Mouse (Mus musculus) kidney, postnatal 25 days (tissue): ENCODE data around the gene Cnn2.
"Not testable (repeated sequence)": the region's sequence is repeated elsewhere in the genome, so short reads cannot be mapped to it uniquely, and the experiment has no call there.

Experiments
- DNase-seq, 2 experiments: peaks; one replicate each; pipeline ENCODE4 v3.0.0; 2021; ENCODE audit warnings: mixed read lengths in 2 of 2

The Cnn2 gene

DNA sequence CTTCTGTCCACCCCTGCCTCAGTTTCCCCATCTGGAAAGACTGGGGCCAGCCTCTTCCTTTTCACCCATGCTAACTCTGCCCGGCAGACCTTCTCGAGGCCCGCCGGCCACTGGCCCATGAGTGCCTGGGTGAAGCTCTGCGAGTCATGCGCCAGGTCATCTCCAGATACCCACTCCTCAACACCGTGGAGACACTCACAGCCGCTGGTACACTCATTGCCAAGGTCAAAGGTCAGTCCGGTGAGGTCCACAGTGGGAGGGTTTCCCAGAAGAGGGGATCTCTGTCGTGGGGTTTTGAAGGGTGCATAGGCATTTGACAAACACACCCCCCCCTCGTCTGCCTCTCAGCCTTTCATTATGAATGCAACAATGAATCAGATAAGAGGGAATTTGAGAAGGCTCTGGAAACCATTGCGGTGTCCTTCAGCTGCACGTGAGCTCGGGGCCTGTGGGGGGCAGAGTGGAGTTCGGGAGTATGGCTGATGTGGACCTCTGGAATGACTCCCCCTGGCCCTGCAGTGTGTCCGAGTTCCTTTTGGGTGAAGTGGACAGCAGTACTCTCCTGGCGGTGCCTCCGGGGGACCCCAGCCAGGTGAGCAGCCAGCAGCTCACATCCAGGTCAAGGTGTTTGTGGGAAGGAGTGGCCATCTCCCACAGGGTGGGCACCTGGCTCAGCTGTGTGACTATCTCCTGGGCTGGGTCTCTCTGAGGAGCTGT, 32.4 kb downstream of the Cnn2 start:
- no peak for DNase-seq

- DNase-seq: no peak
Observed at GRCm38 (mm10) chr10:80021320-80021641, 32.9 kb downstream of the Cnn2 start.

- no peak for DNase-seq
Observed at GRCm38 (mm10) chr10:80022164-80022563, 33.8 kb downstream of the Cnn2 start.

- no peak for DNase-seq
Observed at GRCm38 (mm10) chr10:80022806-80023205, 34.4 kb downstream of the Cnn2 start.

- DNase-seq: no peak
Observed at GRCm38 (mm10) chr10:80023758-80024157, 35.4 kb downstream of the Cnn2 start.

- DNase-seq: no peak
Observed at GRCm38 (mm10) chr10:80024229-80025043, 36.1 kb downstream of the Cnn2 start.

DNA sequence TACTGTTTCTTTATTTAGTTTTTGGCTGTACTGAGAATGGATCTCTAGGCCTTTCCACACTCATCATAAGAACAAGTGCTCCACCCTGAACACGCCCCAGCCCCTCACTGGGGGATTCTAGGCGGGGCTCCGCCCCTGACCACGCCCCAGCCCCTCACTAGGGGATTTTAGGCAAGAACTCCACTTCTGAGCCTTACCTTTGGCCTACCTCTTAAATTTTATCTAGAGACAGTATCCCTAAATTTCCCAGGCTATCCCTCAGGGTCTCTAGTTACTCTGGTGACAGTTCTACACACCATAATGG, 36.6 kb downstream of the Cnn2 start:
- DNase-seq: no peak

DNA sequence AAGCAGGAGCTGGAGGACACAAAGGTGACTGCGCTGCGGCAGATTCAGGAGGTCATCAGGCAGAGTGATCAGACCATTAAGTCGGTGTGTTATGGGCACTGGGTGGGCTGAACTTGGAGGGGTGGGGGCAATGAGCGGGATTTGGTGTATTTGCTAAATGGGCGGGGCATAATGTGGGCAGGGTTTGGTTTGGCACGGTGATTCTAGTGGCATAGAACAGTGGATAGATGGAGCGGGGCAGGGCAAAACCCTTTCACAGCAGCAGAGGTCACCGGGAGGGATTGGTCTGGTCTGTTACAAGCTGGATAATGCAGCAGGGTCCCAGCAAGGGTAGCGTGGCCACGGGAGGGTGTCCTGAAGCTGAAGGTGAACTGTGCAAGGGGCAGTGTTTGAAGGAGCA, 37.1 kb downstream of the Cnn2 start:
- no peak for DNase-seq

DNA sequence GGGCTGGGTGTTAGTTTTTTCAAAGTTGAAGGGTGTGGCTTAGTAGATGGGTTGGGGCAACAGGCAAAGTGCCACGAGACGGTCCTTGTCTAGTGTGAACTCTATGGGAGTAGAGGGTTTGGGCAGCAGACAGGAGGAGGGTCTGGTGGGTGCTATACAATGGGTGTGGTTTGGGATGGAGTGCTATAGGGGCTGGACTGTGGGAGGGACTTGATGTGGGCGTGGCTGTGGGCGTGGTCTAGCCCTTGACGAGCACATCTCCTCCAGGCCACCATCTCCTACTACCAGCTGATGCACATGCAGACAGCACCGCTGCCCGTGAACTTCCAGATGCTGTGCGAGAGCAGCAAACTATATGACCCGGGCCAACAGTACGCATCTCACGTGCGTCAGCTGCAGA, 37.5 kb downstream of the Cnn2 start:
- DNase-seq: no peak

DNA sequence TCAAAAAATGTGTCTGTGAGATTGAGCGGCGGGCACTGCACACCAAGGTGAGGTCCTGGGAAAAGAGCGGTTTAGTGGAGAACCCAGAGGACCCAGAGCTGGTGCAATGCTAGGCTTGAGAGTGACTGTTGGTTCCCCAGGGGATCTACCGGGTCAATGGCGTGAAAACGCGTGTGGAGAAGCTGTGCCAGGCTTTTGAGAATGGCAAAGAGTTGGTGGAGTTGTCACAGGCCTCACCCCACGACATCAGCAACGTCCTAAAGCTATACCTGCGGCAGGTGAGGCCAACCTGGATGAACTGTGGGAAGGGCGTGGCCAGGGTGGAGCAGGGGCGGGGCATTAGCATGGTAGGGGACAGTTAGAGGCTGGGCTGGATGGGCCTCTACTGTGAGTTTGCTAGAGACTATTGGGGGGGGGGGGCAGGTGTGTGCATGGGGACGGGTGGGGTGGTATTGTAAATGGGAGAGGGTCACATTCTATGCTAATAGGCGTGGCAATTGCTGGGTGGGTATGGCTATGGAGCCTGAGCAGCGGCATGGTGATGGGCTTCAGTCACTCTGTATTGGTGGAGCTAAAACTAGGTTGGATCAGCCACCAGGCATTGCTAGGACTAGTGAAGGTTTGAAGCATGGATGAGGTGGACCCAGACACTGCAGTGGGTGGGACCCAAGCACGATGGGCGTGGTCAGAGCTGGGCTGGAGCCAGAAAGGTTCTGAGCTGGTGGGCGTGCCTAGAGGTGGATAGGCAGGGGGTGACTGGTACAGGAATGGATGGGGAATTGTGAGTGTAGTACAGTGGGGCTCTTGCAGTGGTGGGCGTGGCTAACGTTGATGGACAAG, 39.5 kb downstream of the Cnn2 start:
- DNase-seq: no peak

DNA sequence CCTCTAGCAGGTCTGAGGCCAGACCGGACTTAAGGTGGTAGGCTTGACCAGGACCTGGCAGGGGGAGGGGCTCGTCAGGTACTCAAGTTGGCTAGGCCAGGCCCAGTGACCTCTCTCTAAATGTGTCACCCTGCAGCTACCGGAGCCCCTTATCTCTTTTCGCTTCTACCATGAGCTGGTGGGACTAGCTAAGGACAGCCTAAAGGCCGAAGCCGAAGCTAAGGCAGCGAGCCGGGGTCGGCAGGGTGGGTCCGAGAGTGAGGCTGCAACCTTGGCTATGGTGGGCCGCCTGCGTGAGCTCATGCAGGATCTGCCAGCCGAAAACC, 40.1 kb downstream of the Cnn2 start:
- DNase-seq: no peak

DNA sequence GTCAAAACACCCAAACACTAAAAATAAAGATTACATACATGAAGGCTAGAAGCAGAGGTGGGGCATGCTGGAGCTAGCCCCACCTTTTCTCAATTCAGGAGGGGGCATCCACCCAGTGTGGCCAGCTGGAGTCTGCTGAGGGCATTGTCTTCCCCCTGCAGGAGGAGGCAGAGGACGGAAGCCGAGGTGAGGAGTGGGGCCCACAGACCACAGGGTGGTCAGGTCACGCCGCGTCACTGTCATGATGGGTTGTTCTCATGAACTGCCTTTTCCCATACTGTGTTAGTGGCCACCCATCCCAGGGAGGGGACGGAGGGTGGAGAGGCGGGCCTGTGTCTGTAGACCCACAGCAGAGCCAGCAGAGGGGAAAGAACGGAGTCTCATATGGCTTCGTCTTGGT, 41.8 kb downstream of the Cnn2 start:
- no peak for DNase-seq

- DNase-seq: no peak
Observed at GRCm38 (mm10) chr10:80030736-80031135, 42.4 kb downstream of the Cnn2 start.

DNA sequence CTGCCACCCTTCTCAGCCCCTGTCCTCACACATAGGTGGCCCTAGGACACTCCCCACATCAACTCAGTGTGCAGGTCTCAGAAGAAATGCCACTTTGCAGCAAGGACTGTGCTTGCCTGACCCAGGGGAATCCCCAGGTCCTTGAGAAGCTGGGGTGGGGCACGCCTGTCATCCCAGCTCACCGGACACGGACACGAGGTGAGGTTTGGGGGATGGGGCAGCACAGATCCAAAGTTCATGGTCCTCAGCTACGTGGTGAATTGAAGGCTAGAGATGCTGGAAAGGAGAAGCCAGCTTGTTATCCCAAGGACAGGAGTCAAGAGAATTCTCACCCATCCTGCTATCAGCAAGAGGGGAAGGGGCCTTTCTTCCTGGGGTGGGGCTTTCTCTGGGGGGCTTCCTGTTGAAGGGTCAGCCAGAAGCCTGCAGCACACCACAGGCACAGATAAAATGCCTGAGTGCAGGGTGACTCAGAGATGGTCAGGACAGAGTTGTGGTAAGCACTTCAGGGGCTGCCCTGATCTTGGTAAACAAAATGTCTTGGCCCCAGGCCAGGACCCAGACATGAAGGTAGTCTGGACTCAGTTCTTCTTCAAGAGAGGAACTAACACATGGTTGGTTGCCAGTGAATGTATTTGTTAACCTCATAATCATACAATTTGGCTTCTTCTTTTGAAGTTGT, 44.6 kb downstream of the Cnn2 start:
- peak; percentile 76 to 83 for DNase-seq

DNA sequence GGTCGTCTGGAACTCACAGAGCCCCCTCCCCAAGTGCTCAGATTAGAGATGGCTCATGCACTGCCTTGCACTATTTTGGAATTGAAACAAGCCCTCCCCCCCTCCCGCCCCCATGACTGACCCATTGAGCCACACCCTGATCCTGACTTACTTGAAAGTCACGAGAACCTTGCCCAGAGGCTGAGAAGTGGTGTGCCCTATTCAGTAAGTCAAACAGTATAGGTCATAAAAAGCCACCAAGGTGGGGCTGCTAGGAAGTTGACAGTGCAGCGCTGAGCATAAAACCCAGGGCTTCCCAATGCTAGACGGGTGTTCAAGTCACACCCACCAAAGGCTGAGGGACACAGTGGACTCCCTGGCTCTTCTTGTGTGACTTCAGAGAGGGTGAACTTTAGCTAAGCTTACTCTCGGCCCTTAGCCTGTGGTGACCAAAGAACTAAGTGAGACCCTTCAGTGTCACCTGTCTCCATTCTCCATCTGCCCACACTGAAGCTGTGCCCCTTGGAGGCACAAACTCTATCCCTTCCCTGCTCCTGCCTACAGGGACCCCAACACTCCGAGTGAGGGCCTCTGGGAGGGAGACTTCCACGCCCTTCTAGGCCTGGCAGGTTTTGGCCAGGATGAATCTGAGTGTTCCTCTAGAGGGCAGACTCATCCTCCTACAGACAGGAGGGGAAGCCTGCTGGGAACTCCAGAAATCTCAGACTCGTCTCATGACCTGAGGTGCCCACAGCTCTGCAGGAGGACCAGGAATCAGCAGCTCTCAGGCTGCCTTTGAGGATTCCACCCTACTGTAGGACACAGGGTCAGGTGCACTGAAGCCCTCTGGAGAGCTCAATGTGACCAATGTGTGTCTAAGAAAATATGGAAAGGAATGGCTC, 45.4 kb downstream of the Cnn2 start:
- peak; percentile 61 to 70 for DNase-seq

GRCm38 (mm10) chr10:80035148-80035547, 46.8 kb downstream of the Cnn2 start:
- DNase-seq: no peak

GRCm38 (mm10) chr10:80035686-80036085, 47.3 kb downstream of the Cnn2 start:
- no peak for DNase-seq

DNA sequence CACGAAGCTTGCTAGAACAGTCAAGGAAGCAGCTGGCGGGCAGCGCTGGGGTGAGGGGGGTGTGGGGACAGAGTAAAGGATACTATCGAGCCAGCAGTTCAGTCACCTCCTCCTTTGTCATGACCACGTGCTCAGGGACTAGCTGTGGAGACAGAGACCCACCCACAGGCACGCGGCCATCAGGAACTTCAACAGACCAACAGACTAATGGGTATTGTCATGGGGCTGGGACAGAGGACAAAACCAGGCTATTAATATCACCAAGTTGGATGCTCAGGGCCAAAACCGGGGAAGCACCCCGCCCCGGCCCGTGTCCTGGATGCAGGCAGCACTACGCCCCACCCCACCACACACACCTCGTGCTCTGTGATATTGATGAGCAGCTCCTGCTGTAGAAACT, 48.4 kb downstream of the Cnn2 start:
- DNase-seq: peak in 1 of 2 experiments; percentile 73

GRCm38 (mm10) chr10:80039559-80039979, 51.2 kb downstream of the Cnn2 start, which contains the start of gene Polr2e:
Gene Polr2e, minus strand, starts transcription at chr10:80039795.
- peak; percentile 97 to 98 for DNase-seq

GRCm38 (mm10) chr10:80041409-80042060, 53.2 kb downstream of the Cnn2 start:
- DNase-seq: not testable (repeated sequence)

GRCm38 (mm10) chr10:80044087-80044486, 55.7 kb downstream of the Cnn2 start:
- no peak for DNase-seq

DNA sequence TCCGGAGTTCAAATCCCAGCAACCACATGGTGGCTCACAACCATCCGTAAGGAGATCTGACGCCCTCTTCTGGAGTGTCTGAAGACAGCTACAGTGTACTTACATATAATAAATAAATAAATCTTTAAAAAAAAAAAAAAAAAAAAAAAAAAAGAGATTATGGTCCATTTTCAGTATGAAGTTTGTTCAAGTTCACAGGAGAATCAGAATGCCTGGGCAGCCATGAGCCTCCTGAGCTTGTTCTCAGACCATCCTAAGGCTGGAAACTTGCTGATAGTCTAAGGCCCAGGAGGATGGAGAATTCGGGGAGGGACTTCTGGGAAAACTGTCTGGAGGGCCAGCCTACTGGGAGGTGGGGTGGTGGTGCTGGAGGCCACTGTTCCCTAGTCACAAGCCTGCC, 57.0 kb downstream of the Cnn2 start:
- not testable (repeated sequence) for DNase-seq
